Mouse (Mus musculus) lung, embryonic 16.5 days (tissue): ENCODE data around the gene Isca2. TPM values are rescaled to one million over a fixed set of nuclear protein-coding genes. Genes with fewer than 3 reads are reported as not detected.

Experiments
- ATAC-seq: fragments of 200-750 bp; cut with Nextera tagmentation; 2 replicates; pipeline ENCODE4 v1.8.0; 2017; ENCODE audit warnings: low read depth, mild to moderate bottlenecking, moderate library complexity
- H3K27ac ChIP-seq: fragments of 300-500 bp; sonication (generic); 2 replicates; pipeline ENCODE4 v1.5.1; 2014; ENCODE audit warnings: mild to moderate bottlenecking, control low read depth, low read length
- H3K27me3 ChIP-seq: fragments of 300-500 bp; sonication (generic); 2 replicates; pipeline ENCODE4 v1.6.1; 2014; ENCODE audit warnings: low read depth, low read length, mixed read lengths; ENCODE audit not compliant: control insufficient read depth, insufficient read depth
- H3K36me3 ChIP-seq: fragments of 300-500 bp; sonication (generic); 2 replicates; pipeline ENCODE4 v1.6.1; 2014; ENCODE audit warnings: low read length; ENCODE audit not compliant: control insufficient read depth, insufficient read depth
- H3K4me1 ChIP-seq: fragments of 300-500 bp; sonication (generic); replicated peaks from 2 replicates; pipeline ENCODE4 v1.6.1; 2014; ENCODE audit warnings: low read length, mixed read lengths; ENCODE audit not compliant: control insufficient read depth, insufficient read depth
- H3K4me2 ChIP-seq: fragments of 300-500 bp; sonication (generic); 2 replicates; pipeline ENCODE4 v1.6.1; 2014; ENCODE audit warnings: low read depth, low read length, control low read depth
- H3K4me3 ChIP-seq: fragments of 300-500 bp; sonication (generic); 2 replicates; pipeline ENCODE4 v1.5.1; 2014; ENCODE audit warnings: mild to moderate bottlenecking, low read length, control low read depth
- H3K9ac ChIP-seq: fragments of 300-500 bp; sonication (generic); 2 replicates; pipeline ENCODE4 v1.6.1; 2014; ENCODE audit warnings: low read length, control low read depth
- H3K9me3 ChIP-seq: fragments of 300-500 bp; sonication (generic); 2 replicates; pipeline ENCODE4 v1.6.1; 2016; ENCODE audit warnings: low read length; ENCODE audit not compliant: control insufficient read depth
- WGBS: fragments of 180-500 bp; shearing (Covaris S2); extraction: QIAGEN DNeasy Blood & Tissue Kit; methylation state at CpG from one replicate; pipeline ENCODE4 v1.1.7; 2014; 5-methylcytosine and 5-hydroxymethylcytosine counted together
- polyA plus RNA-seq: library from polyadenylated mRNA; unstranded; fragments of >200 nt; fragmentation: Nextera tagmentation; extraction: Ambion mirVana; gene quantifications from 2 replicates; pipeline ENCODE4 v1.2.1, GENCODE M21; 2015

Gene Isca2
- polyA plus RNA-seq, 1 experiment from 2014 or later = 133 TPM

DNA sequence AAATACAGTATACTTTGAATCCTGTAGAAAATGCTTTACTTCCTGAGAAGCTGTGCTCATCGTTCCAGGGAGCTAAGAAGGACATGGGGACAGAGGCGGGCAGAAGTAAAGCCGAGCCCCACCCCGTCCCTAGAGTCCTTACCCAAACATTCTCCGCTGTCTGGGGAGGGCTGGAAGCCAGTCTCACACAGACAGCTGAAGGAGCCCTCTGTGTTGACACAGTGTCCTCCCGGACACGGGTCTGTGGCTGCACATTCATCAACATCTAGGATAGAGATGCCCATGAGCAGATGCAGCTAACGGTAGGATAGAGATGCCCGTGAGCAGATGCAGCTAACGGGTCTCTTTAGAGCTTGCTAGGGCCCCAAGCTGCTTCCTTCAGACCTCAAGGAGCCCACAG is 17.8 kb downstream of the Isca2 start:
- 28% methylated on average over 10 of the region's 10 CpGs for WGBS
- Histone ChIP-seq H3K9me3 (no peaks in the 10 kb centered on the region), H3K27me3 (no peaks in the 10 kb centered on the region), H3K9ac (no peak overlapping the region), H3K36me3 (no peaks in the 10 kb centered on the region), H3K4me3 (no peak overlapping the region), H3K27ac (no peak overlapping the region), H3K4me1 (peaks cover 13% of the 10 kb centered on the region), H3K4me2 (no peak overlapping the region)
- ATAC-seq = peak; percentile 21; the same call in 1 of the 2 replicates

GRCm38 (mm10) chr12:84792629-84793028 is 19.6 kb downstream of the Isca2 start:
- no peak for ATAC-seq
- 0 out of 2 replicates have a peak, but pooled peaks cover 4% of the 10 kb centered on the region for H3K4me1 ChIP-seq
- 78% methylated on average over 4 of the region's 4 CpGs for WGBS

DNA sequence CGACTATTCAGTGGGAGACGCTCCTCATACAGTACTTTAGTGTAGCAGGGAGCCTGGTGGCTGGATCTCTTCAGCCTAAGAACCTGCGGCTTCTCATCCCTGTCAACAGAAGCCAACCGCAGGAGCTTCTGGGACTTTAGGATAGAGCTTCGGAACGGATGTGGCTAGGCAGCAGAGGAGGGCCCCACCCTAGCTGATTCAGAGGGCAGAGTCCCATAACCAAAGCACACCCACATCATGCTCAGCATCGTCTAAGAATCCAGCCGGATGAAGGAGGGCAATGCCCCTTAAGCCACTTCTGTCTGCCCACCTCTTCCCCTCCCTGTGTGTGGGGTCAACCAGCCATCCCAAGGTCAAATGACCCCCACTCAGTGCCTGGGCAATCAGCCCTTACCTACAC is 21.6 kb downstream of the Isca2 start:
- no peaks in the 10 kb centered on the region for H3K9me3 ChIP-seq
- no peak for ATAC-seq
- no peaks in the 10 kb centered on the region for H3K27me3 ChIP-seq
- H3K4me2 ChIP-seq = no peak overlapping the region
- H3K9ac ChIP-seq = no peak overlapping the region
- WGBS = 87% methylated on average over 8 of the region's 8 CpGs
- H3K4me3 ChIP-seq = no peak overlapping the region
- H3K4me1 ChIP-seq = 0 out of 2 replicates have a peak, but pooled peaks cover 4% of the 10 kb centered on the region
- no peak overlapping the region for H3K27ac ChIP-seq
- no peaks in the 10 kb centered on the region for H3K36me3 ChIP-seq

More at GRCm38 (mm10) chr12:84792629-84793028, 19.6 kb downstream of the Isca2 start:
- Histone ChIP-seq H3K9ac (no peak overlapping the region), H3K4me3 (no peak overlapping the region), H3K9me3 (no peaks in the 10 kb centered on the region), H3K27me3 (no peaks in the 10 kb centered on the region), H3K36me3 (no peaks in the 10 kb centered on the region), H3K4me2 (no peak overlapping the region), H3K27ac (no peak overlapping the region)

GRCm38 (mm10) chr12:84799086-84799485 is 26.0 kb downstream of the Isca2 start:
- no peak for ATAC-seq

DNA sequence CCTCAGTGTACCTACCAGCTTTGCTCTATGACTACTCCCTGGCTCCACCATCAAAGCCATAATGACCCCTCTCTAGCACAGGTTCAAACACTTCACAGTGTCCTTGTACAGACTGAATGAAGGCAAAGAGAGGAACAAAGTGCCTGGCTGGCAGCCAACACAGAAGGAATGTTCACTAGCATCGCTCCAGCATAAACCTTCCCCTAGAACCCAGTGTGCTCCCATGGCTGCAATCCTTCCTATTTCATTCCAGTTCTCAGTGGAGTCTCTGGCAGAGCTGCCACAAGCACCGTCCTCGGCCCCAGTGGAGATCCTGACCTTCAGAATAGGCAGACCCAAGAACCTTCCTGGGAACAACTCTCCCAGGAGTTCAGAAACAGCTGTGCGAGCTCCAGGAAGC is 27.4 kb downstream of the Isca2 start:
- no peak overlapping the region for H3K4me3 ChIP-seq
- H3K4me1 ChIP-seq = peaks cover 11% of the 10 kb centered on the region
- H3K4me2 ChIP-seq = no peak overlapping the region
- 25% methylated on average over 4 of the region's 4 CpGs for WGBS
- no peak overlapping the region for H3K9ac ChIP-seq
- H3K27ac ChIP-seq = peak overlapping the region; percentile 61
- H3K9me3 ChIP-seq = no peaks in the 10 kb centered on the region
- ATAC-seq = peak; percentile 73
- no peaks in the 10 kb centered on the region for H3K27me3 ChIP-seq
- no peaks in the 10 kb centered on the region for H3K36me3 ChIP-seq

More at GRCm38 (mm10) chr12:84799086-84799485, 26.0 kb downstream of the Isca2 start:
- H3K4me3 ChIP-seq = no peak overlapping the region
- no peaks in the 10 kb centered on the region for H3K36me3 ChIP-seq
- H3K9ac ChIP-seq = no peak overlapping the region
- WGBS = 90% methylated on average over 13 of the region's 13 CpGs
- H3K9me3 ChIP-seq = no peaks in the 10 kb centered on the region
- H3K27me3 ChIP-seq = no peaks in the 10 kb centered on the region
- peaks cover 11% of the 10 kb centered on the region for H3K4me1 ChIP-seq
- H3K4me2 ChIP-seq = no peak overlapping the region
- no peak overlapping the region for H3K27ac ChIP-seq

- 67% methylated on average over 13 of the region's 13 CpGs for WGBS
- Histone ChIP-seq H3K27me3 (no peaks in the 10 kb centered on the region), H3K9me3 (no peaks in the 10 kb centered on the region), H3K27ac (peak overlapping the region; percentile 58), H3K9ac (no peak overlapping the region), H3K4me1 (peaks cover 16% of the 10 kb centered on the region), H3K4me3 (no peak overlapping the region), H3K4me2 (no peak overlapping the region), H3K36me3 (no peaks in the 10 kb centered on the region)
- ATAC-seq = no peak
These were observed 28.6 kb downstream of the Isca2 start for GRCm38 (mm10) chr12:84801532-84802110.

DNA sequence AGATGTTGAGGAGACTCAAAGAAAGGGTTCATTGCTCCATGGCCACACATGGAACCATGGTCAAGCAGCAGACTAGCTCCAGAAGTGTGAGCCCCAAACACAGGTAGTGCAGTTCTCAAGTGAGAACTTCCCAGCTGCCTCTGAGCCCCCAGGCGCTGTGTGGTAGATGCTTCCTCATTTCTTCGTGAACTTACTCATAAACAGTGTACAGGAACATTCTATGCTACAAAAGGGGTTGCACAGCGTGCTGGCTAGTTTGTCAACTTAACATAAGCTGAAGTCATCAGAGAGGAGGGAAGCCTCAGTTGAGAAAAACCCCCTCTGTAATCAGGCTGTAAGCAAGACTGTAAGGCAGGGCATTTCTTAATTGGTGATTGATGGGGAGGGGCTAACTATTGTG is 29.6 kb downstream of the Isca2 start:
- Histone ChIP-seq H3K4me3 (no peak overlapping the region), H3K9ac (no peak overlapping the region), H3K4me2 (no peak overlapping the region), H3K4me1 (peaks cover 25% of the 10 kb centered on the region), H3K36me3 (no peaks in the 10 kb centered on the region), H3K27me3 (no peaks in the 10 kb centered on the region), H3K9me3 (no peaks in the 10 kb centered on the region), H3K27ac (peak overlapping the region; percentile 58; the same call in 1 of the 2 replicates)
- 90% methylated on average over 3 of the region's 3 CpGs for WGBS
- no peak for ATAC-seq

- 38% methylated on average over 9 of the region's 9 CpGs for WGBS
- no peaks in the 10 kb centered on the region for H3K9me3 ChIP-seq
- no peak overlapping the region for H3K4me3 ChIP-seq
- H3K36me3 ChIP-seq = no peaks in the 10 kb centered on the region
- no peak overlapping the region; the same call in 1 of the 2 replicates for H3K9ac ChIP-seq
- peak overlapping the region; percentile 95 for H3K27ac ChIP-seq
- H3K27me3 ChIP-seq = no peaks in the 10 kb centered on the region
- peak; percentile 95 for ATAC-seq
- H3K4me2 ChIP-seq = no peak overlapping the region
- peaks cover 23% of the 10 kb centered on the region for H3K4me1 ChIP-seq
These were observed 32.3 kb downstream of the Isca2 start for GRCm38 (mm10) chr12:84805228-84805842.

- Histone ChIP-seq H3K27me3 (no peaks in the 10 kb centered on the region), H3K4me1 (peaks cover 18% of the 10 kb centered on the region), H3K27ac (peak overlapping the region; percentile 95), H3K4me3 (no peak overlapping the region), H3K36me3 (no peaks in the 10 kb centered on the region), H3K9me3 (no peaks in the 10 kb centered on the region), H3K4me2 (no peak overlapping the region), H3K9ac (no peak overlapping the region)
- ATAC-seq = no peak
- WGBS = 56% methylated on average over 1 of the region's 1 CpGs
These were observed 33.0 kb downstream of the Isca2 start for GRCm38 (mm10) chr12:84806010-84806409.
